Mouse (Mus musculus): Measurements from ENCODE around the gene Pola1. TPM values are rescaled to one million over a fixed set of nuclear protein-coding genes. Genes with fewer than 3 reads are reported as not detected.

Gene Pola1
- polyA plus RNA-seq, 1 experiment = 2.2 TPM

DNA sequence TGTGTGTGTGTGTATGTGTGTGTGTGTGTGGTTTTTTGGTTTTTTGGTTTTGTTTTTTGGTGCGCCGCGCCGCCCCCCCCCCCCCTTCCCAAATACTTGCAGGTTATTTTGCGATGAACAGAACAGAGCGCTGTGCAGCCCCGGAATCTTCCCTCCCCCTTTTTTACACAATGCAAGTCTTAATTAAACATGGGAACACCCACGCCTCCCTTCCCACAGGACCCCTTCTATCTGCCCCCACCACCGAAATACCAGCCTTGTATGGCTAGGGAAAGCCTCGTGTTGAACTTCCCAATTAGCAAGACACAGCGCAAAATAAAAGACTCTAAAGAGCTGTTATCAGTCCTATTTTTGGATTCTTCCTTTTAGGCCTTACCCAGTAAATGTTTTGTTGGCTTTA is 352.0 kb downstream of the Pola1 start:
- peaks cover 19% of the 10 kb centered on the region for H3K4me1 ChIP-seq
- no peak for TF ChIP-seq FLI1 (IDR thresholded peaks at IDR 0.05; ENCODE audit: low read length)
- TF ChIP-seq GATA1 (IDR thresholded peaks at IDR 0.05; ENCODE audit: borderline replicate concordance, low read length) = no peak
- H3K4me3 ChIP-seq (replicated peaks) = peak overlapping the region; percentile 42
- H3K36me3 ChIP-seq (replicated peaks; ENCODE audit: low read length) = no peaks in the 10 kb centered on the region
- H3K9me3 ChIP-seq = no peaks in the 10 kb centered on the region
- H3K27me3 ChIP-seq (replicated peaks) = peaks cover 50% of the 10 kb centered on the region

DNA sequence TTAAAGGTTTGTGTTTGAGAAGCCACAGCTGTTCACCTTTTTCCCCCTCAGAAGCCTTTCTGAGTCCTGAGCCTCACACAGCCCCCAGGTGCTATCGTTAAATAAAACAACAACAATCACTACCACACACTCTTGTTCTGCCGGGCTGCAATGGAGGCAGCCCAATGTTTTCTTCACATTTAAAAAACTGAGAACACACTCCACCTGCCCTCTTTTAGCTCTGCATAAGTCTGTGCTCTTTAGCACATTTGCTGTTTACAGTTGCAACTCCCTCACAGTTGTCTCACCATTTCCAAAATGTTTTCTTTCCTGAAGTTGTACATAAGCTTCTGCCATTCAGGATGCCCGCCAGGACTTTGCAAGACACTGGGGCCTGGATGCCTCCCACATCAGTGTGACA is 356.3 kb downstream of the Pola1 start:
- TF ChIP-seq GATA1 (IDR thresholded peaks at IDR 0.05; ENCODE audit: borderline replicate concordance, low read length) (no peak), FLI1 (IDR thresholded peaks at IDR 0.05; ENCODE audit: low read length) (no peak)
- no peak overlapping the region for H3K4me3 ChIP-seq (replicated peaks)
- no peaks in the 10 kb centered on the region; the same call in 1 of the 2 replicates for H3K4me1 ChIP-seq
- peaks cover 24% of the 10 kb centered on the region for H3K27me3 ChIP-seq (replicated peaks)
- no peaks in the 10 kb centered on the region for H3K36me3 ChIP-seq (replicated peaks; ENCODE audit: low read length)
- H3K9me3 ChIP-seq = no peaks in the 10 kb centered on the region

Other genes starting within 250 kb of the Pola1 start
- gene Pcyt1b, start 22.7 kb upstream of the Pola1 start, polyA plus RNA-seq (2012; ENCODE audit: insufficient read depth, low replicate concordance) = 8.9 and 14.8 TPM in 2 replicates
- gene Pdk3, start 200.0 kb upstream of the Pola1 start, polyA plus RNA-seq (2012; ENCODE audit: insufficient read depth, low replicate concordance) = 12.8 and 16.5 TPM in 2 replicates

Measured in megakaryocyte, embryonic 14.5 days (primary cell).